Mouse (Mus musculus) forebrain, embryonic 11.5 days (tissue): Measurements from ENCODE around the gene Olfr1461. TPM values are rescaled to one million over a fixed set of nuclear protein-coding genes. Genes with fewer than 3 reads are reported as not detected.

ENCODE experiments used
- ATAC-seq: fragments of 200-750 bp; cut with Nextera tagmentation; replicated peaks from 2 replicates; pipeline ENCODE4 v1.8.0; 2017; ENCODE audit warnings: moderate TSS enrichment; ENCODE audit not compliant: low FRiP score
- DNase-seq: peaks from one replicate; pipeline ENCODE4 v3.0.0-alpha.2; 2017; ENCODE audit warnings: low spot score
- H3K27ac ChIP-seq: fragments of 300-500 bp; sonication (generic); 2 replicates; pipeline ENCODE4 v1.5.1; 2014; ENCODE audit warnings: low read depth, low read length
- H3K27me3 ChIP-seq: fragments of 300-500 bp; sonication (generic); 2 replicates; pipeline ENCODE4 v1.6.1; 2014; ENCODE audit warnings: mild to moderate bottlenecking, low read length, mixed read lengths; ENCODE audit not compliant: control insufficient read depth, insufficient read depth
- H3K36me3 ChIP-seq: fragments of 300-500 bp; sonication (generic); 2 replicates; pipeline ENCODE4 v1.6.1; 2014; ENCODE audit warnings: mild to moderate bottlenecking, low read length, moderate library complexity, mixed read lengths; ENCODE audit not compliant: control insufficient read depth, insufficient read depth
- H3K4me1 ChIP-seq: fragments of 300-500 bp; sonication (generic); replicated peaks from 2 replicates; pipeline ENCODE4 v1.6.1; 2014; ENCODE audit warnings: low read length, mixed read lengths; ENCODE audit not compliant: control insufficient read depth, insufficient read depth
- H3K4me2 ChIP-seq: fragments of 300-500 bp; sonication (generic); 2 replicates; pipeline ENCODE4 v1.6.1; 2014; ENCODE audit warnings: low read depth, mild to moderate bottlenecking, low read length, moderate library complexity, mixed read lengths; ENCODE audit not compliant: severe bottlenecking
- H3K4me3 ChIP-seq: fragments of 300-500 bp; sonication (generic); 2 replicates; pipeline ENCODE4 v1.5.1; 2014; ENCODE audit warnings: low read depth, low read length
- H3K9ac ChIP-seq: fragments of 300-500 bp; sonication (generic); 2 replicates; pipeline ENCODE4 v1.6.1; 2014; ENCODE audit warnings: low read length
- H3K9me3 ChIP-seq: fragments of 300-500 bp; sonication (generic); 2 replicates; pipeline ENCODE4 v1.6.1; 2016; ENCODE audit warnings: low read length, mixed read lengths; ENCODE audit not compliant: control insufficient read depth
- WGBS: fragments of 180-500 bp; shearing (Covaris S2); extraction: QIAGEN DNeasy Blood & Tissue Kit; methylation state at CpG from one replicate; pipeline ENCODE4 v1.1.7; 2014; 5-methylcytosine and 5-hydroxymethylcytosine counted together
- polyA plus RNA-seq: library from polyadenylated mRNA; unstranded; fragments of >200 nt; fragmentation: Nextera tagmentation; extraction: Ambion mirVana; gene quantifications from 2 replicates; pipeline ENCODE4 v1.2.1, GENCODE M21; 2014

Gene Olfr1461
- not detected in 2 replicates for polyA plus RNA-seq

DNA sequence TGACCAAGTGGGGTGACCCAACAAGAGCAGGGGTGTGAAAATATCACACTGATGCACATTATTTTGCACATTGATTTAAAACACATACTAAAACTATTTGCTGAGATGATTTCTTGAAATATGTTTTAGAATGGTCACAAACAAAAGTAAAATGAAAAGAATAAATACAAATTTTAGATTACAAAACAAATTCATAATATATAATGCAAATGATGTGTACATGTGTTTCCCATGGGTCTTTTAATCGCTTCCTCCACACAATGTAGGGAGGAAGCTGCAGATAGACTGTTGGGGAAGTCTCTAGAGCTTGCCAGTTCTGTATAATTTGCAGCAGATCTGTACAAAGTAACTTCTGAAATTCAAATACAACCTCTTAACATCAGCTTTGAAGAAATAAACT lies at the start of gene Olfr1461:
Olfr1461 (plus strand) TSS at position 301 of the 400 bp plus-strand sequence.
- 55% methylated on average over 1 of the region's 1 CpGs for WGBS
- DNase-seq (no peak), ATAC-seq (no peak)
- H3K9me3 ChIP-seq = no peaks in the 10 kb centered on the region
- no peak within 1 kb of the TSS for H3K27ac ChIP-seq
- H3K36me3 ChIP-seq = no peaks in the 10 kb centered on the region
- H3K27me3 ChIP-seq = no peaks in the 10 kb centered on the region
- no peak within 1 kb of the TSS for H3K9ac ChIP-seq
- H3K4me1 ChIP-seq = no peaks in the 10 kb centered on the region
- H3K4me3 ChIP-seq = no peak within 1 kb of the TSS
- no peak within 1 kb of the TSS for H3K4me2 ChIP-seq

DNA sequence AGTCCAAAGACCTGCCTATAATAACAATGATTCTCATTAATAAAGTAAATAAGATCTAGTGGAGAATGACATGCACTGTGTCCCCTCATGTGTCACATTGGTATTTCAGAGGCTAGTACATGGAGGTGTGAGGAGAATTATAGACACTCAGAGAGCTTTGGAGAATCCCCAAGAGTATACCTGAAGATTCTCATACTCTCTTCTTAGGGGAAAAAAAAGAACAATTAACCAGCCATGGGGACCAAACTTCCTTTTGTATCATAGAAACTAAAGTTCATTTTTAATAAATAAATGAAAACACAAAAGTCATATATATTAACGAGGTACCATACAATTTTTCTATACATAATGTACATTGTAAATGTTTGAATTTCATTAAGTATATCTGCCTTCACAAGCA lies 13.4 kb upstream of the Olfr1461 start, which contains the start of gene Olfr1459:
Olfr1459 (minus strand) TSS at position 101 of the 400 bp plus-strand sequence.
- Histone ChIP-seq H3K27me3 (no peaks in the 10 kb centered on the region), H3K4me3 (no peak within 1 kb of the TSS), H3K4me2 (no peak within 1 kb of the TSS), H3K9ac (no peak within 1 kb of the TSS), H3K36me3 (no peaks in the 10 kb centered on the region), H3K4me1 (no peaks in the 10 kb centered on the region), H3K9me3 (peaks cover 6% of the 10 kb centered on the region; the same call in 1 of the 2 replicates), H3K27ac (no peak within 1 kb of the TSS)
- ATAC-seq (no peak), DNase-seq (no peak)
- 81% methylated on average over 1 of the region's 1 CpGs for WGBS

DNA sequence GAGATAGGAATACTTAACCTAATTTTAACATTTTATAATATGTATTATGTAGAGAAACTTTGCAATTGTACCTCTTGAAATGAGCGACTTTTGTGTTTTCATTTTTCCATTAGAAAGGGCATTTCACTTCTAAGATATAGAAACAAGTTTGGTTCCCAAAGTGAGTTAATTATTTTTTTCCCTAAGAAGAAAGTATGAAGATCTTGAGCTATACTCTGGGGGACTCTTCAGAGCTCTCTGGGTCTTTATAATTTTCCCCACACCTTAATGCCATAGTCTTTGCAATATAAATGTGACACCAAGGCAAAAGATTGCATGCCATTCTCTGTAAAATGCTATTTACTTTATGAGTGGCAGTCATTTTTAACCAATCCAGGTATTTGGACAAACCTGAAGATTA lies 22.6 kb downstream of the Olfr1461 start, which contains the start of gene Olfr1462:
Olfr1462 (plus strand) TSS at position 301 of the 400 bp plus-strand sequence.
- ATAC-seq (no peak), DNase-seq (no peak)
- 74% methylated on average over 1 of the region's 1 CpGs for WGBS

More for the DNA sequence above, 22.6 kb downstream of the Olfr1461 start, which contains the start of gene Olfr1462:
- Histone ChIP-seq H3K4me1 (no peaks in the 10 kb centered on the region), H3K27me3 (no peaks in the 10 kb centered on the region), H3K9me3 (peaks cover 3% of the 10 kb centered on the region; the same call in 1 of the 2 replicates), H3K27ac (no peak within 1 kb of the TSS), H3K36me3 (no peaks in the 10 kb centered on the region), H3K4me2 (no peak within 1 kb of the TSS), H3K9ac (no peak within 1 kb of the TSS), H3K4me3 (no peak within 1 kb of the TSS)

Other genes with a start within 250 kb of the Olfr1461 start
- not detected in 2 replicates for gene Olfr1448, start 238.6 kb upstream of the Olfr1461 start, polyA plus RNA-seq
- not detected in 2 replicates for gene Olfr1449, start 232.2 kb upstream of the Olfr1461 start, polyA plus RNA-seq
- gene Olfr1450, start 212.7 kb upstream of the Olfr1461 start, polyA plus RNA-seq = not detected in 2 replicates
- not detected in 2 replicates for gene Olfr1451, start 168.0 kb upstream of the Olfr1461 start, polyA plus RNA-seq
- not detected in 2 replicates for gene Olfr1453, start 134.7 kb upstream of the Olfr1461 start, polyA plus RNA-seq
- gene Olfr1454, start 102.4 kb upstream of the Olfr1461 start, polyA plus RNA-seq = not detected in 2 replicates
- not detected in 2 replicates for gene Olfr1457, start 65.1 kb upstream of the Olfr1461 start, polyA plus RNA-seq
- gene Olfr1458, start 56.2 kb upstream of the Olfr1461 start, polyA plus RNA-seq = not detected in 2 replicates
- gene Olfr1459, start 13.5 kb upstream of the Olfr1461 start, polyA plus RNA-seq = not detected in 2 replicates
- gene Olfr1462, start 22.7 kb downstream of the Olfr1461 start, polyA plus RNA-seq = not detected in 2 replicates
- not detected in 2 replicates for gene Olfr1463, start 68.3 kb downstream of the Olfr1461 start, polyA plus RNA-seq
- not detected in 2 replicates for gene Olfr1465, start 152.5 kb downstream of the Olfr1461 start, polyA plus RNA-seq
- not detected in 2 replicates for gene Olfr1466, start 175.9 kb downstream of the Olfr1461 start, polyA plus RNA-seq
- gene Olfr1467, start 199.2 kb downstream of the Olfr1461 start, polyA plus RNA-seq = not detected in 2 replicates
- gene Olfr1469, start 244.8 kb downstream of the Olfr1461 start, polyA plus RNA-seq = not detected in 2 replicates